27 mouse cellular contexts compared by ENCODE assay signal in the genomic region with DNA sequence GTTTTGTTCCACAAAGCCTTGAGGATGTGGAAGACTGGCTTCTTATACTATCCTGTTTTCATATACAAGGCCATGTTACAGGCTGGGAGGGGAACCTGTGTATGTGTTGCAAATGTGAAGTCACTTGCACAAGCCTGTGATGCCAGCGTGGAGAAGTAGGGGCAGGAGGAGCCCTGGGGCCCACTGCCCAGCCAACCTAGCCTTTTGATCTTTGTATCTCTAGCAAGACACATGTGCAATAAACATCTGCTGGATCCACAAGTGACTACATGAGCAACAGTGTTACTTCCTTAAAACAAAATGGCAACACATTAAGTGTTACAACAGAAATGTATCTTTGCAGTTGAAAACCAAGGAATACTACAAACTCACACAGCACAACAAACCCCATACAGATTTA. TPM values are rescaled to one million over a fixed set of nuclear protein-coding genes. Genes with fewer than 3 reads are reported as not detected.
DNase-seq lines count a peak whose midpoint lies in the region; ATAC-seq and TF ChIP-seq lines count a peak whose summit lies in the region.
"Had no signal": no experiment of that assay in that cellular context is flagged by ENCODE, and none has a peak within 500 bp of the region (broad histone marks: within the 10 kb centered on the region; RNA-seq: fewer than 3 reads in every experiment).

No protein-coding gene starts in this region.

- ATAC-seq in liver, embryonic 16.5 days (ENCODE audit: low read depth): 0 out of 2 replicates have a peak, but pooled peaks have one; percentile 27
- ATAC-seq in liver, embryonic 11.5 days (replicated peaks; ENCODE audit: low FRiP score): no peak
- ATAC-seq in limb, embryonic 14.5 days (ENCODE audit: low FRiP score, low read depth): no peak
- ATAC-seq: forebrain, embryonic 14.5 days; intestine, embryonic 16.5 days; midbrain, embryonic 15.5 days had no signal

- TF ChIP-seq EP300 in MEL (IDR thresholded peaks at IDR 0.05; ENCODE audit: low read depth in 1 of 2, low read length in 2 of 2): no peak

- H3K9me3 ChIP-seq in liver, embryonic 16.5 days (replicated peaks; ENCODE audit: control insufficient read depth, low read length): no peaks in the 10 kb centered on the region
- no peaks in the 10 kb centered on the region for H3K9me3 ChIP-seq in liver, embryonic 11.5 days (ENCODE audit: control insufficient read depth, low read length)
- H3K9me3 ChIP-seq in MEL (replicated peaks; ENCODE audit: insufficient read depth, low read length): no peaks in the 10 kb centered on the region
- no peaks in the 10 kb centered on the region for H3K9me3 ChIP-seq in limb, embryonic 14.5 days (ENCODE audit: control insufficient read depth, low read length)
- H3K9me3 ChIP-seq: hindbrain, embryonic 13.5 days; midbrain, embryonic 10.5 days; midbrain, embryonic 15.5 days had no signal

- no peak for TF ChIP-seq POLR2A in MEL (IDR thresholded peaks at IDR 0.05; ENCODE audit: control insufficient read depth in 1 of 2, insufficient read depth in 1 of 2, low read depth in 1 of 2, low read length in 2 of 2, poor library complexity in 1 of 2)
- no peak for TF ChIP-seq POLR2A in limb, embryonic 14.5 days (IDR thresholded peaks at IDR 0.05; ENCODE audit: borderline replicate concordance, extremely low read depth, insufficient read depth, insufficient read length)
- TF ChIP-seq POLR2A in thymus, adult 2 months (IDR thresholded peaks at IDR 0.05; ENCODE audit: control insufficient read depth, extremely low read depth, insufficient read depth, low read length, poor library complexity): no peak

- no peak for TF ChIP-seq RAD21 in MEL (IDR thresholded peaks at IDR 0.05; ENCODE audit: low read depth, low read length)

- no peak overlapping the region for H3K4me2 ChIP-seq in liver, embryonic 16.5 days (ENCODE audit: low read depth, low read length)
- H3K4me2 ChIP-seq in liver, embryonic 11.5 days: no peak overlapping the region
- H3K4me2 ChIP-seq in limb, embryonic 14.5 days (replicated peaks; ENCODE audit: low read depth, low read length, severe bottlenecking): no peak overlapping the region
- H3K4me2 ChIP-seq: heart, embryonic 11.5 days; hindbrain, embryonic 13.5 days; midbrain, embryonic 15.5 days had no signal

- H3K27me3 ChIP-seq in liver, embryonic 16.5 days (ENCODE audit: control insufficient read depth, insufficient read depth, low read depth, low read length): 0 out of 2 replicates have a peak, but pooled peaks cover 2% of the 10 kb centered on the region
- H3K27me3 ChIP-seq in liver, embryonic 11.5 days (replicated peaks; ENCODE audit: control insufficient read depth, insufficient read depth, low read length): no peaks in the 10 kb centered on the region
- H3K27me3 ChIP-seq in MEL (ENCODE audit: control insufficient read depth in 1 of 2, insufficient read depth in 2 of 2, low read length in 2 of 2): peaks cover 0 to 1% of the 10 kb centered on the region in 2 experiments; a peak in 3 of 4 replicates
- H3K27me3 ChIP-seq in limb, embryonic 14.5 days (ENCODE audit: control insufficient read depth, insufficient read depth, low read length): no peaks in the 10 kb centered on the region
- H3K27me3 ChIP-seq in thymus, adult 2 months (ENCODE audit: control insufficient read depth, insufficient read depth, low read length): no peaks in the 10 kb centered on the region
- H3K27me3 ChIP-seq: CH12.LX; hindbrain, embryonic 13.5 days; midbrain, embryonic 15.5 days had no signal

- no peaks in the 10 kb centered on the region for H3K79me2 ChIP-seq in MEL (ENCODE audit: control insufficient read depth, insufficient read depth, low read length, poor library complexity)

- TF ChIP-seq CTCF in MEL (IDR thresholded peaks at IDR 0.05 in 2 of 3, conservative IDR thresholded peaks at IDR 0.05 in 1 of 3; ENCODE audit: control insufficient read depth in 1 of 3, insufficient read depth in 1 of 3, low read depth in 2 of 3, low read length in 3 of 3, poor library complexity in 1 of 3, severe bottlenecking in 1 of 3): no peak
- TF ChIP-seq CTCF in thymus, adult 2 months (IDR thresholded peaks at IDR 0.05; ENCODE audit: borderline replicate concordance, control insufficient read depth, extremely low read depth, insufficient read depth, low read length, poor library complexity): no peak

- DNase-seq in liver, embryonic 11.5 days (ENCODE audit: low spot score): no peak
- DNase-seq in 416B (ENCODE audit: low read depth) (peak; percentile 58), MEL (ENCODE audit: low read depth, low spot score) (peak; percentile 9)
- DNase-seq in limb, embryonic 14.5 days (ENCODE audit: low spot score): no peak
- DNase-seq in right cerebral cortex, adult 2 months (ENCODE audit: low spot score in 2 of 2): no peak
- no peak for DNase-seq in thymus, adult 2 months
- no peak for DNase-seq in kidney, adult 9 months
- DNase-seq: adrenal gland, postnatal 14 days; cerebellum, adult 11-12 months; cerebellum, adult 9-11 months; gastrocnemius, postnatal 14 days; heart, adult 18-20 months; heart, postnatal 4 days; kidney, adult 8-10 months; kidney, postnatal 14 days; lung, postnatal 10 days; right cerebral cortex, adult 18-20 months; right cerebral cortex, postnatal 4 days had no signal

- no peak overlapping the region for H3K27ac ChIP-seq in liver, embryonic 16.5 days (ENCODE audit: low read length)
- H3K27ac ChIP-seq in liver, embryonic 11.5 days (ENCODE audit: low read depth, low read length): no peak overlapping the region
- H3K27ac ChIP-seq in MEL (ENCODE audit: control insufficient read depth, low read depth, low read length): no peak overlapping the region
- H3K27ac ChIP-seq in limb, embryonic 14.5 days (replicated peaks; ENCODE audit: low read depth, low read length): 0 out of 2 replicates have a peak overlapping the region, but pooled peaks have one; percentile 28
- H3K27ac ChIP-seq in thymus, adult 2 months (ENCODE audit: control insufficient read depth, insufficient read depth, low read length): no peak overlapping the region
- H3K27ac ChIP-seq: hindbrain, embryonic 13.5 days; macrophage; midbrain, embryonic 10.5 days; midbrain, embryonic 15.5 days had no signal

- no peaks in the 10 kb centered on the region; the same call in 1 of the 2 replicates for H3K4me1 ChIP-seq in liver, embryonic 16.5 days (ENCODE audit: control insufficient read depth, low read depth, low read length)
- H3K4me1 ChIP-seq in liver, embryonic 11.5 days (replicated peaks; ENCODE audit: control insufficient read depth, insufficient read depth, low read length): no peaks in the 10 kb centered on the region
- no peaks in the 10 kb centered on the region for H3K4me1 ChIP-seq in MEL (ENCODE audit: control insufficient read depth in 1 of 2, insufficient read depth in 2 of 2, low read length in 2 of 2)
- H3K4me1 ChIP-seq in limb, embryonic 14.5 days (ENCODE audit: control insufficient read depth, insufficient read depth, low read length): peaks cover 11% of the 10 kb centered on the region
- H3K4me1 ChIP-seq in thymus, adult 2 months (replicated peaks; ENCODE audit: control insufficient read depth, insufficient read depth, low read length): peaks cover 1% of the 10 kb centered on the region; the same call in 1 of the 2 replicates
- H3K4me1 ChIP-seq: hindbrain, embryonic 13.5 days; midbrain, embryonic 15.5 days had no signal

- WGBS in liver, embryonic 16.5 days (ENCODE audit: insufficient replicate concordance): 29% methylated on average over 1 of the region's 1 CpGs
- 66% methylated on average over 1 of the region's 1 CpGs for WGBS in liver, embryonic 11.5 days
- whole genome bisulfite sequencing in limb, embryonic 14.5 days: 71% methylated on average over 1 of the region's 1 CpGs
- 61% methylated on average over 1 of the region's 1 CpGs for WGBS in thymus, adult 2 months

- no peak overlapping the region for H3K4me3 ChIP-seq in liver, embryonic 16.5 days (ENCODE audit: low read depth, low read length)
- H3K4me3 ChIP-seq in liver, embryonic 11.5 days (ENCODE audit: low read depth, low read length): no peak overlapping the region
- no peak overlapping the region for H3K4me3 ChIP-seq in MEL (ENCODE audit: control insufficient read depth in 1 of 2, insufficient read depth in 1 of 2, low read depth in 2 of 2, low read length in 2 of 2)
- H3K4me3 ChIP-seq in limb, embryonic 14.5 days (replicated peaks; ENCODE audit: low read length): no peak overlapping the region
- no peak overlapping the region for H3K4me3 ChIP-seq in thymus, adult 2 months (ENCODE audit: control insufficient read depth, insufficient read depth, low read length)
- H3K4me3 ChIP-seq: hindbrain, embryonic 13.5 days; midbrain, embryonic 10.5 days; midbrain, embryonic 15.5 days had no signal

- no peak overlapping the region for H3K9ac ChIP-seq in liver, embryonic 16.5 days (ENCODE audit: low read depth, low read length)
- no peak overlapping the region for H3K9ac ChIP-seq in liver, embryonic 11.5 days (ENCODE audit: low read depth, low read length)
- H3K9ac ChIP-seq in MEL (ENCODE audit: control insufficient read depth, low read depth, low read length, poor library complexity, severe bottlenecking): no peak overlapping the region
- H3K9ac ChIP-seq in limb, embryonic 14.5 days (ENCODE audit: low read depth, low read length, severe bottlenecking): no peak overlapping the region
- H3K9ac ChIP-seq: hindbrain, embryonic 13.5 days; midbrain, embryonic 15.5 days had no signal

- no peaks in the 10 kb centered on the region for H3K36me3 ChIP-seq in liver, embryonic 16.5 days (ENCODE audit: control insufficient read depth, insufficient read depth)
- H3K36me3 ChIP-seq in liver, embryonic 11.5 days (ENCODE audit: control insufficient read depth, insufficient read depth, low read length): no peaks in the 10 kb centered on the region
- no peaks in the 10 kb centered on the region for H3K36me3 ChIP-seq in MEL (ENCODE audit: control insufficient read depth in 1 of 2, insufficient read depth in 2 of 2, low read length in 2 of 2)
- no peaks in the 10 kb centered on the region for H3K36me3 ChIP-seq in limb, embryonic 14.5 days (ENCODE audit: control insufficient read depth, insufficient read depth, low read length)
- H3K36me3 ChIP-seq in thymus, adult 2 months (ENCODE audit: control insufficient read depth, insufficient read depth, low read length): no peaks in the 10 kb centered on the region
- H3K36me3 ChIP-seq: hindbrain, embryonic 13.5 days; midbrain, embryonic 10.5 days; midbrain, embryonic 15.5 days had no signal

TF ChIP-seq in MEL, 35 proteins besides CTCF, POLR2A, EP300 and RAD21 (continues in another document):
- no peak for TF ChIP-seq TBP (IDR thresholded peaks at IDR 0.05; ENCODE audit: low read depth, low read length)
- no peak for TF ChIP-seq MAX (IDR thresholded peaks at IDR 0.05; ENCODE audit: low read length)
- no peak for TF ChIP-seq TAL1 (IDR thresholded peaks at IDR 0.05; ENCODE audit: low read length)

RNA-seq across cellular contexts. Expression of a gene that starts 13.1 kb away (rescaled TPM):
- 15.9 and 16.3 TPM in 2 replicates for polyA plus RNA-seq in liver, embryonic 16.5 days (2015; fragmentation: Nextera tagmentation; extraction: Ambion mirVana)
- polyA plus RNA-seq in liver, embryonic 11.5 days (2014; fragmentation: Nextera tagmentation; extraction: Ambion mirVana): 30.6 and 31.8 TPM in 2 replicates
- 26.3 and 29.5 TPM in 2 replicates for total RNA-seq in MEL (2012; rRNA removed)
- 10 to 100 TPM in 1 of 2 experiments, not detected in 1; 32.7 TPM for polyA plus RNA-seq in MEL (2012; ENCODE audit: insufficient read depth in 1 of 2, insufficient read length in 2 of 2, low read depth in 1 of 2, low replicate concordance in 2 of 2, missing spikeins in 1 of 2)
- 220 and 231 TPM in 2 replicates for polyA plus RNA-seq in limb, embryonic 14.5 days (2012; rRNA removed)
- polyA plus RNA-seq in limb, embryonic 14.5 days (2014; fragmentation: Nextera tagmentation; extraction: Ambion mirVana): 255 and 281 TPM in 2 replicates
- 56.2 and 61.4 TPM in 2 replicates for polyA plus RNA-seq in thymus, adult 2 months (2012; rRNA removed)

Comparison
In these comparisons a context has a peak if more than half of its experiments do, and no peak if none do; other contexts are left out.
1. DNase-seq: peak in 416B (single experiment) and MEL (single experiment); none in liver, embryonic 11.5 days (single experiment), limb, embryonic 14.5 days (single experiment), right cerebral cortex, adult 2 months (0 of 2), thymus, adult 2 months (single experiment) and kidney, adult 9 months (single experiment).